Mouse (Mus musculus): ENCODE results near the gene Gpr62. TPM values are rescaled to one million over a fixed set of nuclear protein-coding genes. Genes with fewer than 3 reads are reported as not detected.
"Not testable (repeated sequence)": the region's sequence is repeated elsewhere in the genome, so short reads cannot be mapped to it uniquely, and the experiment has no call there.

The Gpr62 gene
- polyA plus RNA-seq (2016; fragmentation: Nextera tagmentation; extraction: Ambion mirVana): 0.41 and 0.68 TPM in 2 replicates

- WGBS: 31% methylated on average over 26 of the region's 26 CpGs
- Histone ChIP-seq H3K9me3 (replicated peaks) (no peaks in the 10 kb centered on the region), H3K4me1 (peaks cover 22% of the 10 kb centered on the region), H3K27ac (peak within 1 kb of the TSS; percentile 84), H3K36me3 (peaks cover 39% of the 10 kb centered on the region), H3K4me3 (peak within 1 kb of the TSS; percentile 49), H3K9ac (peak within 1 kb of the TSS; percentile 82), H3K27me3 (peaks cover 4% of the 10 kb centered on the region; the same call in 1 of the 2 replicates), H3K4me2 (replicated peaks) (peak within 1 kb of the TSS; percentile 92)
- peak; percentile 17; the same call in 1 of the 2 replicates for ATAC-seq (ENCODE audit: low FRiP score)
Observed at GRCm38 (mm10) chr9:106465571-106466200, at the start of gene Gpr62. Gene Gpr62, minus strand, starts transcription at chr9:106465938.

GRCm38 (mm10) chr9:106514273-106514672 is 48.5 kb upstream of the Gpr62 start, which contains the start of gene Iqcf5:
Gene Iqcf5, plus strand, starts transcription at chr9:106514573.
- Histone ChIP-seq H3K4me3 (no peak within 1 kb of the TSS), H3K36me3 (no peaks in the 10 kb centered on the region), H3K27ac (no peak within 1 kb of the TSS), H3K27me3 (no peaks in the 10 kb centered on the region), H3K4me1 (no peaks in the 10 kb centered on the region), H3K9me3 (replicated peaks) (no peaks in the 10 kb centered on the region), H3K4me2 (replicated peaks) (no peak within 1 kb of the TSS), H3K9ac (no peak within 1 kb of the TSS)
- no peak for ATAC-seq (ENCODE audit: low FRiP score)
- WGBS: 87% methylated on average over 4 of the region's 4 CpGs

GRCm38 (mm10) chr9:106513566-106513965 is 47.8 kb upstream of the Gpr62 start:
- no peak for ATAC-seq (ENCODE audit: low FRiP score)
- Histone ChIP-seq H3K27ac (no peak overlapping the region), H3K36me3 (no peaks in the 10 kb centered on the region), H3K27me3 (no peaks in the 10 kb centered on the region), H3K9ac (no peak overlapping the region), H3K4me3 (no peak overlapping the region), H3K4me2 (replicated peaks) (no peak overlapping the region), H3K4me1 (no peaks in the 10 kb centered on the region), H3K9me3 (replicated peaks) (no peaks in the 10 kb centered on the region)
- 77% methylated on average over 6 of the region's 6 CpGs for WGBS

GRCm38 (mm10) chr9:106512729-106513450 is 47.2 kb upstream of the Gpr62 start:
- no peak overlapping the region for H3K27ac ChIP-seq
- H3K4me3 ChIP-seq: no peak overlapping the region
- no peak overlapping the region for H3K9ac ChIP-seq
- H3K4me2 ChIP-seq (replicated peaks): no peak overlapping the region
- H3K4me1 ChIP-seq: no peaks in the 10 kb centered on the region
- WGBS: 73% methylated on average over 13 of the region's 13 CpGs
- H3K27me3 ChIP-seq: no peaks in the 10 kb centered on the region
- ATAC-seq (ENCODE audit: low FRiP score): no peak
- H3K36me3 ChIP-seq: no peaks in the 10 kb centered on the region
- no peaks in the 10 kb centered on the region for H3K9me3 ChIP-seq (replicated peaks)

- no peaks in the 10 kb centered on the region for H3K27me3 ChIP-seq
- no peaks in the 10 kb centered on the region for H3K4me1 ChIP-seq
- H3K4me3 ChIP-seq: no peak overlapping the region
- no peak for ATAC-seq (ENCODE audit: low FRiP score)
- H3K4me2 ChIP-seq (replicated peaks): no peak overlapping the region
- no peak overlapping the region for H3K9ac ChIP-seq
- no peaks in the 10 kb centered on the region for H3K9me3 ChIP-seq (replicated peaks)
- no peak overlapping the region for H3K27ac ChIP-seq
- H3K36me3 ChIP-seq: no peaks in the 10 kb centered on the region
- 93% methylated on average over 10 of the region's 10 CpGs for WGBS
Observed at GRCm38 (mm10) chr9:106509356-106509755, 43.6 kb upstream of the Gpr62 start.

- 73% methylated on average over 6 of the region's 6 CpGs for whole genome bisulfite sequencing
- Histone ChIP-seq H3K36me3 (no peaks in the 10 kb centered on the region), H3K4me2 (replicated peaks) (no peak overlapping the region), H3K4me3 (no peak overlapping the region), H3K9me3 (replicated peaks) (no peaks in the 10 kb centered on the region), H3K4me1 (no peaks in the 10 kb centered on the region), H3K9ac (no peak overlapping the region), H3K27ac (no peak overlapping the region), H3K27me3 (no peaks in the 10 kb centered on the region)
- ATAC-seq (ENCODE audit: low FRiP score): no peak
Observed at GRCm38 (mm10) chr9:106504246-106504645, 38.5 kb upstream of the Gpr62 start.

- Histone ChIP-seq H3K4me1 (no peaks in the 10 kb centered on the region), H3K27me3 (no peaks in the 10 kb centered on the region), H3K4me3 (no peak overlapping the region), H3K9me3 (replicated peaks) (no peaks in the 10 kb centered on the region), H3K27ac (no peak overlapping the region), H3K4me2 (replicated peaks) (no peak overlapping the region), H3K36me3 (no peaks in the 10 kb centered on the region), H3K9ac (no peak overlapping the region)
- WGBS: 87% methylated on average over 22 of the region's 22 CpGs
- ATAC-seq (ENCODE audit: low FRiP score): no peak
Observed at GRCm38 (mm10) chr9:106501846-106502245, 36.1 kb upstream of the Gpr62 start.

GRCm38 (mm10) chr9:106499667-106500066 is 33.9 kb upstream of the Gpr62 start, which contains the start of gene Iqcf1:
Gene Iqcf1, plus strand, starts transcription at chr9:106499967.
- Histone ChIP-seq H3K27me3 (no peaks in the 10 kb centered on the region), H3K27ac (no peak within 1 kb of the TSS), H3K4me1 (no peaks in the 10 kb centered on the region), H3K4me2 (replicated peaks) (no peak within 1 kb of the TSS), H3K9me3 (replicated peaks) (no peaks in the 10 kb centered on the region), H3K4me3 (no peak within 1 kb of the TSS), H3K9ac (no peak within 1 kb of the TSS), H3K36me3 (no peaks in the 10 kb centered on the region)
- no peak for ATAC-seq (ENCODE audit: low FRiP score)
- 95% methylated on average over 6 of the region's 6 CpGs for WGBS

GRCm38 (mm10) chr9:106487602-106488001 is 21.9 kb upstream of the Gpr62 start:
- not testable (repeated sequence) for H3K27me3 ChIP-seq; ATAC-seq (ENCODE audit: low FRiP score); H3K27ac ChIP-seq; H3K9ac ChIP-seq; H3K4me3 ChIP-seq; H3K4me2 ChIP-seq (replicated peaks); H3K9me3 ChIP-seq (replicated peaks); H3K4me1 ChIP-seq
- peaks cover 38% of the 10 kb centered on the region for H3K36me3 ChIP-seq
- 87% methylated on average over 6 of the region's 6 CpGs for WGBS

GRCm38 (mm10) chr9:106485076-106485475 is 19.3 kb upstream of the Gpr62 start:
- 85% methylated on average over 10 of the region's 10 CpGs for WGBS
- H3K27ac ChIP-seq: no peak overlapping the region
- H3K9me3 ChIP-seq (replicated peaks): no peaks in the 10 kb centered on the region
- no peak overlapping the region for H3K9ac ChIP-seq
- H3K4me2 ChIP-seq (replicated peaks): no peak overlapping the region
- H3K4me3 ChIP-seq: no peak overlapping the region
- no peaks in the 10 kb centered on the region for H3K27me3 ChIP-seq
- ATAC-seq (ENCODE audit: low FRiP score): no peak
- no peaks in the 10 kb centered on the region for H3K4me1 ChIP-seq
- H3K36me3 ChIP-seq: peaks cover 60% of the 10 kb centered on the region

- Histone ChIP-seq H3K4me3 (no peak overlapping the region), H3K9ac (no peak overlapping the region), H3K27me3 (no peaks in the 10 kb centered on the region), H3K4me1 (no peaks in the 10 kb centered on the region), H3K4me2 (replicated peaks) (no peak overlapping the region), H3K36me3 (peaks cover 63% of the 10 kb centered on the region), H3K27ac (no peak overlapping the region), H3K9me3 (replicated peaks) (no peaks in the 10 kb centered on the region)
- 95% methylated on average over 17 of the region's 17 CpGs for WGBS
- ATAC-seq (ENCODE audit: low FRiP score): no peak
Observed at GRCm38 (mm10) chr9:106483606-106484005, 17.9 kb upstream of the Gpr62 start.

- Histone ChIP-seq H3K4me1 (peaks cover 1% of the 10 kb centered on the region), H3K9me3 (replicated peaks) (no peaks in the 10 kb centered on the region), H3K27ac (no peak overlapping the region), H3K4me2 (replicated peaks) (no peak overlapping the region), H3K27me3 (no peaks in the 10 kb centered on the region), H3K36me3 (peaks cover 63% of the 10 kb centered on the region), H3K4me3 (no peak overlapping the region), H3K9ac (no peak overlapping the region)
- WGBS: 95% methylated on average over 10 of the region's 10 CpGs
- ATAC-seq (ENCODE audit: low FRiP score): no peak
Observed at GRCm38 (mm10) chr9:106483136-106483535, 17.4 kb upstream of the Gpr62 start.

All from hindbrain, embryonic 12.5 days (tissue).